17 mouse cellular contexts compared by ENCODE assay signal in the genomic region with DNA sequence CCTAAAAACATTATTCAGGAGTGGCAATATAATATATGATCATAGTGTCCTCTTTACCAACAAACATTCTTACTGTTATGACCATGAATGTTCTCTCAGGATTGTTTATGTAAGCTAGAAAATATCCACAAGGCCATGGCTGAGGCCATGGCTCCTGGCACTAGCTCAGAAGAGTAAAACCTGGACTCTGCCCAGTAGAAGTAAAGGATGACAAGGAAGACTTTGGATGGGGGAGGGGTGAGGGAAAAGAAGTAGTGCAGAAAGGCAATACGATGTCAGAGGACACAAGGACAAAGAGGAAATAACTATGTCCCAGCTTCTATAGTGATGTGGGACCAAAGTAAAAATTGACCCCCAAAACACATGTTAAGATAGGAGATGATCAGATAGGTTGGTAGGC. TPM values are rescaled to one million over a fixed set of nuclear protein-coding genes. Genes with fewer than 3 reads are reported as not detected.
"Had no signal": no experiment of that assay in that cellular context is flagged by ENCODE, and none has a peak within 500 bp of the region (broad histone marks: within the 10 kb centered on the region; RNA-seq: fewer than 3 reads in every experiment).

No protein-coding gene starts in this region.

RNA-seq across cellular contexts. Expression of a gene that starts 2.3 kb away (rescaled TPM):
- total RNA-seq: megakaryocyte progenitor cell, adult 5-6 weeks; midbrain, postnatal 0 days; monocyte, adult 5-6 weeks; neutrophil, adult 5-6 weeks had no signal
- polyA plus RNA-seq: liver, postnatal 0 days; lung, adult 2 months; lung, embryonic 15.5 days; lung, postnatal 0 days; macrophage; midbrain, embryonic 11.5 days; midbrain, embryonic 13.5 days; midbrain, embryonic 15.5 days; midbrain, postnatal 0 days; neural tube, embryonic 12.5 days; neural tube, embryonic 14.5 days; small intestine, adult 2 months; stomach, embryonic 14.5 days; stomach, embryonic 16.5 days had no signal

RNA-seq across cellular contexts. Expression of a gene that starts 30.9 kb away (rescaled TPM):
- total RNA-seq: megakaryocyte progenitor cell, adult 5-6 weeks; midbrain, postnatal 0 days; monocyte, adult 5-6 weeks; neutrophil, adult 5-6 weeks had no signal
- polyA plus RNA-seq: liver, postnatal 0 days; lung, adult 2 months; lung, embryonic 15.5 days; lung, postnatal 0 days; macrophage; midbrain, embryonic 11.5 days; midbrain, embryonic 13.5 days; midbrain, embryonic 15.5 days; midbrain, postnatal 0 days; neural tube, embryonic 12.5 days; neural tube, embryonic 14.5 days; small intestine, adult 2 months; stomach, embryonic 14.5 days; stomach, embryonic 16.5 days had no signal

RNA-seq across cellular contexts. Expression of a gene that starts 58.9 kb away (rescaled TPM):
- total RNA-seq: megakaryocyte progenitor cell, adult 5-6 weeks; midbrain, postnatal 0 days; monocyte, adult 5-6 weeks; neutrophil, adult 5-6 weeks had no signal
- polyA plus RNA-seq: liver, postnatal 0 days; lung, adult 2 months; lung, embryonic 15.5 days; lung, postnatal 0 days; macrophage; midbrain, embryonic 11.5 days; midbrain, embryonic 13.5 days; midbrain, embryonic 15.5 days; midbrain, postnatal 0 days; neural tube, embryonic 12.5 days; neural tube, embryonic 14.5 days; small intestine, adult 2 months; stomach, embryonic 14.5 days; stomach, embryonic 16.5 days had no signal
